Mouse (Mus musculus) layer of hippocampus, adult 8-10 months (tissue): ENCODE results near the gene Vps35l. TPM values are rescaled to one million over a fixed set of nuclear protein-coding genes. Genes with fewer than 3 reads are reported as not detected.
A peak's percentile ranks its signal among the peaks of the same experiment; 100 is the strongest.

ENCODE experiments used
- DNase-seq, 2 experiments: peaks; one replicate each; pipeline ENCODE4 v3.0.0; 2022; ENCODE audit warnings: low spot score in 2 of 2
- total RNA-seq, 4 experiments: library from RNA; stranded (reverse); gene quantifications; 2 replicates each; pipeline ENCODE4 v1.2.4; 2022

Vps35l gene
- total RNA-seq, 4 experiments from 2014 or later = 61.8 to 73.0 (median 69.1) TPM

DNA sequence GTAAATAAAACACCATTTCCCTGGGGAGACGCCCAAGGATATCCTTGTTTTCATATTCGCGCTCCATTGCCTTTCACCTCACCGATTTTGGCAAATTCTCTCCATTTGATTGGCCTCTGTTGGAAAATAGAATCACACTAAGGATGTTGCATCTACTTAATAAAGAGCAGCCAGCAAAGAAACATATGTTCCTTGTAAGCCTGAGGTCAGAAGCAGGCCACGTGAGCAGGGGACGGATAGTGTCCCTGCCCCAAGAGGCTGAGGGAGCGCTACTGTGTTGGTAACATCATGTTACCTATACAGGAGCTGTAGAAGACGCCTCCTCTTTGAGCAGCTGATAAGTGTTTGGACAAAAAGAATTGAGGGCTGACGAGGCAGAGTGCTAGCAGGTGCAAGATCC lies 36.5 kb downstream of the Vps35l start:
- no peak for DNase-seq

GRCm38 (mm10) chr7:118777598-118778394 lies 37.8 kb downstream of the Vps35l start:
- DNase-seq = peak; percentile 56 to 65

GRCm38 (mm10) chr7:118778561-118778960 lies 38.5 kb downstream of the Vps35l start:
- DNase-seq = peak; percentile 81

- DNase-seq = no peak
Observed at GRCm38 (mm10) chr7:118783305-118784001, 43.4 kb downstream of the Vps35l start.

DNA sequence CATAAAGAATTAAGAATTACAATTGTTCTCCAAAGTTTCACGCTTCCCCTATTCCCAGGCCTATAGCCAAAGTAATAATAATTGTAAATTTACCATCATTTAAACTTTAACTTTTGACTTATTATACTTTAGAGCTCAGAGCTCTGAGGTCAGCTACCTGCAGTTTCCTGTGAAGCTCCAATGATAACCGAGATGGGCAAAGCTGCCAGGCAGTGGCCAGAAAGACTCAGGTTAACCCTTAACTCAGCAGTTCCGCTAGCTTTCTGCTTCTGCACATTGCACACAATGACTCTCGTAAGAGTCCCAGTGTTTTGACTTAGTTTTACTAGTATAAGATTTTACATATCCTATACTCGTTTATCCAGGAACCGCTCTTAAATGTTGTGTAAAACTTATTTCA lies 46.1 kb downstream of the Vps35l start:
- no peak for DNase-seq

- DNase-seq = no peak
Observed at GRCm38 (mm10) chr7:118787326-118787725, 47.3 kb downstream of the Vps35l start.

DNA sequence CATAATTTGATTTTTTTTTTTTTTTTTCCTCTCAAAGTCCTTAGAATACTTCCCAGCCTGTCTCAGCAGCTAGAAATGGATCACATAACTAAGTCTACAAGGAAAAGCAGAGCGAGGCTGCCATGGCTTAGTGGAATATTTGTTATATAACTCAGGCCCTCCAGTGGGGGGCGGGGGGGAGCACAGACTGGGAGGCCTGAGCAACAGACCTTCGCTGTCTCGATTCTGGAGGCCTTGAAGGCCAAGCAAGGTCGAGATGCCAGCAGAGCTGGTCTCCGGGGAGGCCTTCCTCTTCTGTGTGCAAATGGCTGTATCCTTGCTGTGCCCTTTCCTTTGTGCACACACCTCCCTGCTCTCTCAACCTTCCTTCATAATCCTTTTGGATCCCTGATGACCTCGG lies 48.5 kb downstream of the Vps35l start:
- no peak for DNase-seq

GRCm38 (mm10) chr7:118790292-118790691 lies 50.3 kb downstream of the Vps35l start:
- DNase-seq = no peak

- no peak for DNase-seq
Observed at GRCm38 (mm10) chr7:118793899-118794298, 53.9 kb downstream of the Vps35l start.

GRCm38 (mm10) chr7:118795779-118796178 lies 55.8 kb downstream of the Vps35l start:
- DNase-seq = no peak

- DNase-seq = no peak
Observed at GRCm38 (mm10) chr7:118796838-118797237, 56.8 kb downstream of the Vps35l start.

GRCm38 (mm10) chr7:118797600-118797999 lies 57.6 kb downstream of the Vps35l start:
- no peak for DNase-seq

DNA sequence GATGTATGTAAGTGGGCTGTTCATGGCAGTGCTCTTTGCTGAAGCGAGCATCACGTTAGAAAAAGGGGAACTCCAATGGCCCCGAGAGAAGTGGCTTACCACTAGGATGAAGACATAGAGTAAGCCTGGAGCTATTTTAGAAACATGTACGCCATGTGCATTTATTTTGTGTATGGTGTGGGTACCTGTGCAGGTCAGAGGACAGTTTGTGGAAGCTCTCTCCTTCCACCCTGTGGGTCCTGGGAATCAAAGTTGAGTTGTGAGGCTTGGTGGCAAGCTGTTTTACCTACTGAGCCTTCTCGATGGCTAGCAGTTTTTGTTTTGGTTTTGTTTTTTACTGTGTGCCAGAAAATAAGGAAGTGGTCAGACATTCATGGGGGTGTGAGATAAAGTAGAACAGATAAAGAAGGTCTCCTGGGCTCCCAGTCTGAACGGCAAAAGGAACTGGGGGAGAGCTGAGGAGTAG lies 58.1 kb downstream of the Vps35l start:
- DNase-seq = no peak

DNA sequence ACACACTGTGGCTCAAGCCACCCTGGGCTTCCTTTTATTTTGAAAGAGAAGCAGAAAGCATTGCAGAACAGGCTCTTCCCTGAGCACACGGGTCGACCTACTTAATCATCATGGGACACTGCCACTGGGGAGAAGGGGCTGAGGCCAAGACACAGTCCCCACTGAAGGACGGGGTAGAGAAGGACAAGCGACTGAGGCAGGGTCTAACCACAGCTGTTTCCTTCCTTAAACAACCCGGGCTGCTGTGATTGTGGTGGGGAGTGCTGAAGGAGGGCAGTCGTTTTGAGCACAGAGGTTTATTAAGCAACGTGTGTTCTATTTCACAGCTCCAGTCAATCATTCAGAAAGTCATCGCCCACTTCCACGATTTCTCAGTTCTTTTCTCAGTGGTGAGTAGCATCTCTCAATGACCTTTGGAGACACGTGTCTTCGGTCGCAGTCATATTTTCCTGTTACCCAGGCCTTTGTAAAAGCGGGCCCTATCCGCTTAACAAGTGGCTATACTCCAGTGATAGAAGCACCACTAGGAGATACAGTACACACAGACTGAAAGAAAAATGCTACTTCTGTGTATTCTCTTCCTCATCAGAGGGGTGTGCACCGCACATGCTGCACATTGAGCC lies 60.2 kb downstream of the Vps35l start:
- no peak for DNase-seq

DNA sequence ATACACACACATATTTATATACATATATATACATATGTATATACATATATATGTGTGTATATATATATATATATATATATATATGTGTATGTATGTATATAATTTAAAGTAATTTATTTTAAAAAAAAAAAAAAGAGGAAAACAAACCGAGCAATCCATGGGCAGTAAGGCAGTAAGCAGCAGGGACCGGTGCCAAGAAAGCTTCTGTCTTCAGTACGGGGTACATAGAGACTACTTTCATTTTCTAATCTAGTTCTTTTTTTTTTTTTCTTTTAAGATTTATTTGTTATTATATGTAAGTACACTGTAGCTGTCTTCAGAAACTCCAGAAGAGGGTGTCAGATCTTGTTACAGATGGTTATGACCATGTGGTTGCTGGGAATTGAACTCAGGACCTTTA lies 61.8 kb downstream of the Vps35l start:
- no peak for DNase-seq

GRCm38 (mm10) chr7:118803425-118803824 lies 63.4 kb downstream of the Vps35l start:
- DNase-seq = no peak

DNA sequence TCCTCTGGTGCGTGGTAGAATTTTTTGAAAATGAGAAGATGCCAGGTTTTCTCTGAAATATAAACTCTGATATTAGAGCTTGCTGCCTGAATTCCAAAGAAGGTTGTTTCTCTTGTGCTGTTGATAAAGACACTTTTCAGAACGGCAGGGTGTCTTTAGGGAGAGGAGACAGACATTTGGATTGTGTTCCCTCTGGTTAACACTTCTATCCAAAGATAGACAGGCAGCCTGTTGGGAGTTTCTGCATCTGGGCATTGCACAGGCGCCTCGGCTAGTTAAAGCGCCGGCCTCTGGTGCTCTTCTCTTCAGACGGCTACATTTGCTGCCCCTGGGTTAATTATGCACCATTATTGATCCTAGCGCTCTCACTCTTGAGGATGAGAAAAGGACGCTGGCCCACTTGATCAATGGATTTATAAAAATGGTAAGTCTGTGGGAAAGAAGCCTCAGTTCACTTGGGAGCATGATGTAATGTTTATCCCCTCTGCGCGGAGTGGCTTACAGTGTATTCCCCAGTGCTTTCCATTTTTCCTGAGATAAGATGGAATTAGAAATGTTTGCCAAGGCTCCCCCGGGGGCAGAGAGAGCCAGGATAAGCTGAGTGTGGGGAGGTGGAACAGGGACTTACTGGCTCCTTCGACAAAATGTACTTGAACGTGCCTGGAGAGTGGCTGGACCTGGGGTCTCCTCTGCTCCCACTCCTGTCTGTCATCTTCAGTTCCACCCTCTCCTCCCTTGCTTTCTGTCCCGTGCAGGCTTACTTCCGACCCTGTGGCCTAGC lies 66.8 kb downstream of the Vps35l start:
- DNase-seq = no peak

GRCm38 (mm10) chr7:118807899-118808298 lies 67.9 kb downstream of the Vps35l start:
- DNase-seq = no peak

DNA sequence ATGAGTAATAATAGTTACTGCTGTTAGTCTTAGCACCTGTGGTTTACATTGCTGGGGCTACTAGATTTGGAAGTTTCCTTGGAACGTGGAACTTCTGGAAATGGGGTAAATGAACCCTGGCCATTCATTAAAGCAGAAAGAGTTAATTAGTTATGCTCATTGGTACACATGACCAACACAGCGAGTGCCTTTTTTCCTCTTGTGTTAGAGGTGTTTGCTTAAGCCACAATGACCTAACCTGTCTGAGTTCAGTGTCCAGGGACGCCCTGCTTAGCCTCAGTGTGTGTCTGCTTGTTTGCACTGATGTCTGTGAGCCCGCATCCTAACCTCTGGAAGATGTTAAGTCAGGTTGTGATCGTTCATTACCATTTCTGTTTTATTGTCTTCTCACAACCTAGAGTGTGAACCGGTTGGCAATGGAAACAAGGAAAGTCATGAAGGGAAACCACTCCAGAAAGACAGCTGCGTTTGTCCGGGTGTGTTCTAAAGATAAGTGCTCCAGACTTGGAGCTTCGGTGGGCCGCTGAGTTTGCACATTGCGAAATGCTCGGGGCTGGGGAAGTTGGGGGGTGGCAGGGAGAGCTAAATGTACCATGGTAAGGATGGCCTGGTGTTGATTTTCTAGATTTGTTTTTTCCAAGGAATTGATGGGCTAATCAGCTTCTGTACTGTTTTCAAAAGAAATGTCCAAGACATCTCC lies 71.5 kb downstream of the Vps35l start:
- no peak for DNase-seq

- no peak for DNase-seq
Observed at GRCm38 (mm10) chr7:118813592-118813991, 73.6 kb downstream of the Vps35l start.

- DNase-seq = no peak
Observed at GRCm38 (mm10) chr7:118816275-118816674, 76.2 kb downstream of the Vps35l start.
